Mouse (Mus musculus): ENCODE measurements at regions not wholly inside any gene's neighbourhood (a gene's known extent, or its start where the extent isn't known, plus 50 kb on each side); places are given as distances from the start of the nearest gene placed in this dataset.
A peak's percentile ranks its signal among the peaks of the same experiment; 100 is the strongest.

DNA sequence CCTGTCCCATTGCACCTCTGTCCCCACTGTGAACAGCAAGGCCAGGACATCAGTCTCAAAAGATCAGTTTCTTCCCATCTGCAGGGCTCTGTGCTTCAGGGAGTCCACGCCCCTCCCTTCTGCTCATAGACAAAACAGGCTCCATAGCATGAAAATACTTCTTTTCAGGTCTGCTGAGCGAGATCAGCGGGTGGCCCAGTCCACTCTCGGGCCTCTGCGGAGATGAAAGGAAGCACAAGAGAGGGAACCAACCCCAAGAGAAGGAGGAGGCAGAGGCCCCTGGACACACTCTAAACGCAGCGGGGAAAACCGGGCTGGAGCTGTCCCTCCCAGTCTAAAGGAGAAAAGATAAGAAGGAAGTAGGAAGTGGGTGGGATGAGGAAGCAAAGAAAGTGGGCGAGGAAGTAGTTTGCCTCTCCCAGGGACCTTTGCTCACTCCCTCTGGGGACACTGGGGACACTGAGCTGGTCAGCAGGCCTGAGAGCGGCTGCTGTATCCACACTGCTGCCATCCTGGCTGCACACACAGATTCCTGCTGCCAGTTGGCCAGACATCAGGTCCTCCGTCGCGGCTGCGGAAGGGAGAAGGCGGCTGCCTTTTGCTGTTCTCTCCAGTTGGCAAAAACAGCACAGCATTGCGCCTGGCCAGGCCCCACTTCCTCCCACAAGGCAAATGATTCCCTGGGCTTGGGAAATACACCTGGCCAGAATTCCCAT, 143.5 kb downstream of the Rybp start:
- no peak for DNase-seq (ENCODE audit: low spot score in 2 of 2)

DNA sequence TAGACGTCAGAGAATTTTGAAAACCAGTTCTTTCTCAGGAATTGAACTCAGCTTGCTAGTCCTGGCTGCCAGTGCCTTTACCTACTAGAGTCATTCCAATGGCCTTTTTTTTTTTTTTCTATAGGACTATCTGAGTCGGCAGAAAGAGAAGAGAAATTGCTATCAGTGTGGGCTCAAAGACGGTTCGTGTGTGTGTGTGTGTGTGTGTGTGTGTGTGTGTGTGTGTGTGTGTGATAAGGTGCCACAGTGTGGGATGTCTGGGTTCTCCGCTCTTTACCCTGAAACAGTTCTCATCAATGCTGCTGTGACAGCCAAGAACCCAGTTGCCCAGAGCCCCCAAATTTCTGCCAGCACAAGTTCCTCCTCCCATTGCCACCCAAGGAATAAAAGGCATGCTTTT, 146.1 kb downstream of the Rybp start:
- no peak for DNase-seq (ENCODE audit: low spot score in 2 of 2)

GRCm38 (mm10) chr6:100140581-100141114, 146.6 kb downstream of the Rybp start:
- DNase-seq (ENCODE audit: low spot score in 2 of 2): no peak

- DNase-seq (ENCODE audit: low spot score in 2 of 2): no peak
Measured at GRCm38 (mm10) chr6:100139809-100140208, 147.5 kb downstream of the Rybp start.

- no peak for DNase-seq (ENCODE audit: low spot score in 2 of 2)
Measured at GRCm38 (mm10) chr6:100138659-100139058, 148.6 kb downstream of the Rybp start.

DNA sequence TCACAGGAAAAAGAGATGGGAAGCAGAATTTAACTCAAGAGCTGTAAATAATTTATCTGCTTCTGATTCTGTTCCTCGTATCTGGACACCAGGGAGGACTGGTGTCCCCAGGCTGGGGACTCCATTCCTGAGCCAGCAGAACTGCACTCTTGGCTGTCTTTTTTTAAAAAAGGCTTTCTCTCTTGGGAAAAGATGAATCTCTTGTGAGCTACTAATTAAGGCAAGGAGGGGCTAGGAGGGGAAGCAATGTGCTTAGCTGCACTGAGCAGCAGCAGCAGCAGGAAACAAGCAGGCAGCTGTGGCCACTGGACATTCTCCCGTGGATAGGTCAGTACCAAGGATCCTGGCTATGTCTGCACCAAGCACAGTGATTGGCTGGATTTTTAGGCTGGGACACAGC, 152.1 kb downstream of the Rybp start:
- DNase-seq (ENCODE audit: low spot score in 2 of 2): no peak

DNA sequence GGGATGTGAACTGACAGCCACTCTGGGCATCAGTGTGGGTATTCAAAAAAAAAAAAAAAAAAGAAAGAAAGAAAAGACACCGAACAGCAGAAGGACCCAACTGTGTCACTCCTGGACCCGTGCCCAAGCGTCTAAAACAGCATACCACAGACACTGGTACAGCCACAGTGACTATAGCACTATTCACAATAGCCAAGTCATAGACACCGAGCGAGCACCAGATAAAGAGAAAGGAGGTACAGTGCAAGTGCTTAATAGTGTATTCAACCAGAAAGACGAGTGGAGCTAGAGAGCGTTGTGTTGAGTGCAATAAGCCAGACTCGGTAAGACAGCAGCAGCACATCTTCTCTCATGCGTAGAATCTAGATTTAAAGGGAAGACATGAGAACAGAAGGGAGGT, 153.3 kb downstream of the Rybp start:
- no peak for DNase-seq (ENCODE audit: low spot score in 2 of 2)

DNA sequence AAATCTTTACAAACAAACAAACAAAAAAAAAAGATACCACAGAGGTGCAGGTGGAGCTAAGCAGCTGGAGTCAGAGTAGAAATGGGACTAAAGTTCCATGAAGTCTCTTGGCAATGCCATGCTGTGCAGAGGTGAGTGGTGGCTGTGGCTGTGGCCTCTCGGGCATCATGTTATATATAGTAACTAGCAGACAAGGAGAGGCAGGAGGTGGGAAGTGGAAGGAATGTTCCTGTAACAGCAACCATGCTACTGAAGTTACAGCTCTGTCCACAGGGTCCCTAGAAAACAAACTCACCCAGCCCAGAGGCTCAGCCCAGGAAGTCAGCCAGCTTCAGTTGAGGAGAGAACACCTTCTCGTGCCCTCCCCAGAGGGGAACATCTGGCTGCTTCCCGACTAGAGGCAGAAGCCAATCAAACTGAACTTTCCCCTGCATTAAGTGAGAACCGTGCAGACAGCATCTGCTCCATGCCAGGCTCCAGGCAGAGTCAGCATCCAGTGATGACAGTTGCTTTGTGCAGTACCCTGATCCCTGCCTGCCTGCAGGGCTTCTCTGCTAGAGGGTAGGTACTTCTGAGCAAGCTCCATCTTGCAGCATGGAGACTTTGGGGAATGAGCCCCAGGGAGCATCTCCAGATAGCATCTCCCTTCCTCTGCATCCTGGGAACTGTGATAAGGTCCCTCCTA, 154.2 kb downstream of the Rybp start:
- DNase-seq (ENCODE audit: low spot score in 2 of 2): no peak

GRCm38 (mm10) chr6:100127221-100128143, 159.8 kb downstream of the Rybp start:
- peak in 1 of 2 experiments; percentile 19 for DNase-seq (ENCODE audit: low spot score in 2 of 2)

GRCm38 (mm10) chr6:100126736-100127135, 160.5 kb downstream of the Rybp start:
- DNase-seq (ENCODE audit: low spot score in 2 of 2): no peak

- DNase-seq (ENCODE audit: low spot score in 2 of 2): no peak
Measured at GRCm38 (mm10) chr6:100126326-100126725, 161.0 kb downstream of the Rybp start.

GRCm38 (mm10) chr6:100121240-100121639, 166.0 kb downstream of the Rybp start:
- no peak for DNase-seq (ENCODE audit: low spot score in 2 of 2)

- no peak for DNase-seq (ENCODE audit: low spot score in 2 of 2)
Measured at GRCm38 (mm10) chr6:100120017-100120944, 167.0 kb downstream of the Rybp start.

- DNase-seq (ENCODE audit: low spot score in 2 of 2): no peak
Measured at GRCm38 (mm10) chr6:100117084-100117483, 170.2 kb downstream of the Rybp start.

GRCm38 (mm10) chr6:100113393-100114137, 173.7 kb downstream of the Rybp start:
- DNase-seq (ENCODE audit: low spot score in 2 of 2): no peak

DNA sequence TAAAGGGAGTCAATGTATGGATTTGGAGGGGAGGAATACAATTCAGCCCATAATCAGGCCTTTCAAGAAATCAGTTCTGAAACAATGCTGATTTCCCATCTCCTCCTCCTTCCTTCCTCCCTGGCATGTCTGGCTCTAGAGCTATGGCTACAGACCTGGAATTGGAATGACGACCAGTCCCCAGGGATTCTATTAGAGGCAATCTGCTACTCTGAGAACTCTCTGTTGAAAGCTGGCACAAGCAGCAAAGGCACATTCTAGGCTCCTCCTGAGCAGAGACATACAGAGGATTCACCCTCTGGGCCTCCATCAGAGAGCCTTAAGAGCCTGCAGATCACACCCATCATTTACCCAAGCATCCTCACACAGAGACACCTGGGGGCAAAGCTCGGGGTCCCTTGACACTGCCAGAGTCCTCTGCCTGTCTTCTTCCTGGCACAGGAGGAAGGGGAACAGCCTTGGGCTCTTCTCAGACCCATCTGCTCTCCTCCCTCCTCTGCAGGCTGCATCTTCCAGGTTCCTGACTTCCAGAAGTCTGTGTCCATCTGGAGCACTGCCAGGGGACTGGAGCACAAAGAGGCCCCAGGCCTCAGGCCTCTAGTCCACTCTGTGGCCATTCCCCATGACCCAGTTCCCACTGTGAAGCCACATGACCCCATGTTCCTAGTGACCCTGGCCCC, 176.2 kb downstream of the Rybp start:
- DNase-seq (ENCODE audit: low spot score in 2 of 2): no peak

DNA sequence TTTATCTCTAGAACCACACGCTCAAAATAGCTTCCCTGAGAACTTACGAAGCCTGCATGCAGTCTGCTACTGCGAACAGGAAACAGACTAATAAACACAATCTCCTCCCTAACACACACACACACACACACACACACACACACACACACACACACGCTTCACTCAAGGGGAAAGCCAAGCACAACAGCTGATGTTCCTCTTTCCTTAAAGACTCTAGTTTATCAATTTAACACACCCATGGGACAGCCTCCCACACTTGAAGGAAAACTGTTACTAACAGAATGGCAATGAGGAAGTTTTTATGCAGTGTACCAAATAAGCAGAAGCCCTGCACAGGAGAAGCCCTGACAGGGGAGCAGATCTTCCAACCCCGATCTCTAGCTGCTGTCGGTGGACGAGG, 177.3 kb downstream of the Rybp start:
- no peak for DNase-seq (ENCODE audit: low spot score in 2 of 2)

DNA sequence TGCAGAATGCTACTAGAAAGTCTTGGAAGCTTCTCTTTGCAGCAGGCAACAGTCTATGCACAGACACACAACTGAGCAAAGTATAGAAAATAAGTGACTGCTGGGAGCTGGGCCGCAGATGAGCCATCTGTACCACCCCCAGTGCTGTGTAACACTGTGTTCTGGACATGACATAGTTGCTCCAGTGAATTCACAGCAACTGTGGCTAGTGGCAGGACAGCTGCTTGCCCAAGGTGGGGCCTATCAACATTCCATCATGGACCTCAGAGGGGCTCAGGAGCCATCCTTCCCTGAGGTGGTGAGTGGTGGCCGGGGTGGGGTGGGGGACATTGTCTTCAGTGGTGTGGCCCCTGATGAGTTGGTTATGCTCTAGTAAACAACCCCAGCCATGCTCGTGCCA, 177.9 kb downstream of the Rybp start:
- DNase-seq (ENCODE audit: low spot score in 2 of 2): no peak

DNA sequence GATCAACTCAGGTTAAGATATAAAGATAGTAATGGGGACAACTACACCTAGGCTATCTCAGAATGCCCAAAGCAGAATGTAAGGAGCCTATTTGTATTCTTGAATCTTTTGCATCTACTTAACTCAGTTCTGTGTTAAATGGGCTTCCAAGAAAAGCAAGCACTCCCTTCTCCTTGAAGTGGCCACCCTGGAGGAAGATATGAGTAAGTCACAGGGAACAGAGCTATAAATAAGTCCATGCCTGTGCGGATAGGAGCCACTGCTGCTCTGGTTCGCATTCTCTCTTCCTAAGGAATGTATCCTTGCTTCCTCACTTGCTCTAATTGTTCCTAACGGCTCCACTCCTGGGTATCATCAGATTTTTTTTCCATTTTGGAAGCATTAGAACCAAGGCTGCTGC, 179.8 kb downstream of the Rybp start:
- DNase-seq (ENCODE audit: low spot score in 2 of 2): no peak

DNA sequence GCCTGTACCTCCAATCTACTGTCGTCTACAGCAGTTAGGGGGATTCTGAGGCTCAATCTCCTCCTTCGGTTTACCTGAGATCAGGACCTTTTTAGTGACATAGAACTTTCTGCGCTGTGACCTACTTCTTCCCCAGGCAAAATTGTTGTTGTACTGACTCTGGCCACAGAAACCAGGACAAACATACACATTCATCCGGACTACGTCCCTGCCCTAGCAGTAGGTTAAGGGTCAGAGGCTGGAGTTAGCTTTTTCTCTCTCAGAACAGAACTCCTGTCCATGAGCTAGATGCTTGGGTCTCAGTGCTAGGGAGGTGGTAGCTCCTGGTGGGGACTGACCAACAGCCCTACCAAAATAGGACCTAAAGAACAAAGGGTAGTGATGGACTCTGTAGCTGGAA, 180.2 kb downstream of the Rybp start:
- no peak for DNase-seq (ENCODE audit: low spot score in 2 of 2)

All from spleen, postnatal 14 days (tissue).